Mouse (Mus musculus) cerebellum, postnatal 25 days (tissue): ENCODE results near the gene Shisal2a.

ENCODE experiments used
- DNase-seq, 2 experiments: peaks; one replicate each; pipeline ENCODE4 v3.0.0; 2021; ENCODE audit warnings: mixed read lengths in 2 of 2

Shisal2a gene

DNA sequence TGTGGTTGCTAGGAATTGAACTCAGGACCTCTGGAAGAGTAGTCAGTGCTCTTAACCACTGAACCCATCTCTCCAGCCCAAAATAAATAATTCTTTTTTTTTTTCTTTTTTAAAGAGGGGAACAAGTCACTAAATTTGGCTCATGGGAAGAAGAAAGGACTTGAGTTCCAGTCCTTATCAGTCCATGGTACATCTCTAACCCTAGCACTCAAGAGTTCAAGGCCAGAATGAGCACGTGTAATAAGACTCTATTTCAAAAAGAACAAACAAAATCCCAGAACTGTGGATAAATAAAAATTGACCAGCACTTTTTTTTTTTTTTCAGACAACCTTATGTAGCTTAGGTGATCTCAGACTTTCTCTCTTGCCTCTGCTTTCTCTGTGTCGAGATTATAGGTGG is 46.4 kb downstream of the Shisal2a start:
- no peak for DNase-seq

DNA sequence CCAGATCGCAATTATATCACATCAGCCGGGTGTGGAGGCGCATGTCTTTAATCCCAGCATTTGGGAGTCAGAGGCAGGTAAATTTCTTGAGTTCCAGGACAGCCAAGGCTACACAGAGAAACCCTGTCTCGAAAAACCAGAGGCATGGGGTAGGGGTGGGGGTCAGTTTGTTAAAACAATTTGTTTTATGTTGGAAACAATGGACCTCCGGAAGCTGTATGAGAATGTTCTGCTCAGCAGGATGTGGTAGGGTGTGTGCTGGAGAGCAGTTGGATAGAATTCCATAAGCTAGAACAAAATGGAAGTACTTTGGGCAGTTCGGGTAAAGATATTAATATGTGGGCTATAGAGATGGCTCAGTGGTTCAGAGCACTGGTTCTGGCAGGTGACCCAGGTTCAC is 47.7 kb downstream of the Shisal2a start:
- DNase-seq, result no peak

DNA sequence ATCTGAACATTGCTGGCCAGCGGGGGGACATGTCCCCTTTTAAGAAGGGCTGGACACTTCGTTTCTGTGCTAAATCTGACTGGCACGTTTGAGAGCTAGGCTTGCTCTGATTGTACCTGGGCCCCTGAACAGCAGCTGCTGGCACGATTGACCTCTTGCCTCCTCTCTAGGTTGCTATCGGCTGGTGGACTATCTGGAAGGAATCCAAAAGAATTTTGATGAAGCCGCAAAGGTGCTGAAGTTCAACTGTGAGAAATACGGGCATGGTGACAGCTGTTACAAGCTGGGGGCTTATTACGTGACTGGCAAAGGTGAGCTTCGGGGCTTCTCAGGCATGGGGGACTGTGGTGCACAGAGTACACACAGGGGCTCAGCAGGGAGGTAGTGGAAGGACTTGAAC is 51.1 kb downstream of the Shisal2a start:
- DNase-seq, result no peak

- no peak for DNase-seq
Observed at GRCm38 (mm10) chr4:108329840-108330239, 53.3 kb downstream of the Shisal2a start.

DNA sequence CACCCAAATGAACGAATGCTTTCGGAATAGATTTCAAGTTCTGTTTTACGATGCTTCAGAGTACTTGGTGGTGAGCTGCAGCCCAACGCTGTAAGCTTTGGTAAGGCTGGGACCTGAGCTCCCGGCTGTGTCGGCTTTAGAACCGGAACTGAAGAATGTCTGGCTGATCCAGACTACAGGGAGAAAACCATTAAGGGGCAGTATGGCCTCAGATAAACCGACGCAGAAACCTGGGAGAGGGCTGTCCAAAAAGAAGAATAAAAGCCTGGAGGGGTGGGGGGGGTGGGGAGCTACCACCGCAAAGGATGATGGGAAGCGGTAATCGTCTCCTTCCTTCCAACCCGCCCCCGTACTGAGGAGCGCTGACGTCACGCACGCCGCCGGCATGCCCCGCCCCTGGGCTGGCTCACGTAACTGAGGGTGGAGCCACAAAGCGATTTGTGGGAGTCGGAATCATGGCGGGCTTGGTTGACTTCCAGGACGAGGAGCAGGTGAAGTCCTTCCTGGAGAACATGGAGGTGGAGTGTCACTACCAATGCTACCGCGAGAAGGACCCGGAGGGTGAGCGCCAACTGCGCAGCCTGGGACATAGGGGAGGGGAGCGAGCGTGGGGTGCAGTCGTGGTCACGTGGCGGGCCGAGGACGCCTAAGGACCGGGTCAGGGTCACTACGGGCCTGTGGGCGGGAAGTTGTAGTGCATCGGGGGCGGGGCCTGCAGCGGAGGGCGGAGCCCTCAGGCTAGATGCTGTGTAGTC is 55.2 kb downstream of the Shisal2a start, which contains the start of gene Coa7:
Gene Coa7, plus strand, starts transcription at position 411 of the 755 bp plus-strand sequence.
- peak; percentile 98 to 99 for DNase-seq

- DNase-seq, result peak; percentile 38 to 50
Observed at GRCm38 (mm10) chr4:108327071-108327579, 56.0 kb downstream of the Shisal2a start.

DNA sequence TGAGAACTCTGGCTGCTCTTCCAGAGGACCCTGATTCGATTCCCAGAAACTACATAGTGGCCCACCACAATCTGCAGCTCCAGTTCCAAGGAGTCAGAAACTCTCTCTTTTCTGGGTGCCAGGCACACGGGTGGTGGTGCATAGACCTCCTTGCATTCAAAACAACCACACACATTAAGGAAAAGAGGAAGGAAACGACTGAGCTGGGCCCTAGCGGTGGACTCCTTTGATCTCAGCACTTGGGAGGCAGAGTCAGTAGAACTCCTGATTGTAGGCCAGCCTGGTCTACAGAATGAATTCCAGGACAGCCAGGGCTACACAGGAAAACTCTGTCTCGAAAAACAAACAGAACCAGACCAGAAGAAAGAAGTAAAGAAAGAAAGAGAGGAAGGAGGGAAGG is 59.6 kb downstream of the Shisal2a start:
- no peak for DNase-seq

DNA sequence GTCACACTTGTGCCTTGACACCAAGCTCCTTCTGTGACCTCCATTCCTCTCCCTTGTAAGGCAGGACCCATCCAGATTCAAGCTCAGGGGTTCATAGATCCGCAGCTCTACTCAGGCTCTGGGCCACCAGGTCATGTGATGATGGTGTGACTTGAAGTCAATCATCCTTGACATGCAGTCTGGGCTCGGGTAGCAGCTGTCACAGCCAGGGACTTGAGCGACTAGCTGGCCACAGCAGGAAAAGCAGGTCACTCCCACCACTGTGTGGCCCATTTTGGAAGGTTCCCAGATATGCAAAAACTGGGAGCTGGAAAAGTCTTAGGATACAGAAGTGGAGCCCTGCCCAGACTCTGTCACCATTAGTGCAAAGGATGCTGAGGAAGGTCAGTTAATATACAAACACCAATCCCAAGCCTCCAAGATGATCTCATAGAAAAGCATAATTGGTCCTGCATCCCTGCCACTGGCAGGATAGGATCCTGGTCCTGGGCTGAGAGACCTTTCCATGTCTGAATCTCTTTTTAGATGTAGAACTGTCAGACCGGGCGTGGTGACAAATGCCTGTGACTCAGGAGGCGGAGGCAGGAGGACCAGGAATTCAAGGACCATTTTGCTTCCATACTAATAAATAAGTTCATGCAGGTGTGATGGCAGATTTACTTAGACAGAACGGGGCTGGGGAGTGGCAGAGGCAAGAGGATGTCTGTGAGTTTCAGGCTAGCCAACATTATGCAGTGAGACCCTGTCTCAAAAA is 62.3 kb downstream of the Shisal2a start:
- DNase-seq, result no peak

DNA sequence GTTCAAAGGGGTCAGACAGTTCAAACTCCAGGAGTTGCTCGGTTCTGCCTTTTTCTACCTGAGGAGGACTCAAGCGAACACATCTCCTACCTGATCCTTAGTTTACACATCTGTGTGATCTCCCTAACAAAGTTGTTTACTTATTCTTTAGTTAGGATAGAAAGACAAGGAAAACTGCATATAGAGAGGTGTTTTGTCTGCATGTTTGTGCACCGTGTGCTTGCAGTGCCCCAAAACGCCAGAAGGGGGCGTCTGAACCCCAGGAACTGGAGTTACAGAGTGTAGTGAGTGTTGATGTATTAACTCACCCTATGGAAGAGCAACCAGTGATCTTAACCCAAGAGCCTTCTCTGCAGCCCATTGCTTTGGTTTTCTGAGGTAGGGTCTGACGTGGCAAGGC is 63.4 kb downstream of the Shisal2a start:
- no peak for DNase-seq

GRCm38 (mm10) chr4:108318649-108319615 is 64.2 kb downstream of the Shisal2a start:
- DNase-seq, result no peak
